Mouse (Mus musculus): ENCODE measurements around the gene Rsbn1.

GRCm38 (mm10) chr3:103907335-103908030, 6.4 kb upstream of the Rsbn1 start:
- no peak for TF ChIP-seq POLR2A (IDR thresholded peaks at IDR 0.05; ENCODE audit: insufficient read depth, low read length)
- TF ChIP-seq EP300 (IDR thresholded peaks at IDR 0.05; ENCODE audit: insufficient read depth, low read depth, low read length): no peak
- no peak for TF ChIP-seq CTCF (IDR thresholded peaks at IDR 0.05; ENCODE audit: low read depth, low read length)

Measured in ES-Bruce4 (cell line).